Mouse (Mus musculus): Measurements from ENCODE around the gene Ksr2.

- TF ChIP-seq CTCF (IDR thresholded peaks at IDR 0.05; ENCODE audit: low read depth), result no peak
- no peak for TF ChIP-seq EP300 (optimal IDR thresholded peaks at IDR 0.05)
These were observed 101.6 kb downstream of the Ksr2 start for GRCm38 (mm10) chr5:117515396-117515795.
